8 mouse cellular contexts compared by ENCODE assay signal in the genomic region with DNA sequence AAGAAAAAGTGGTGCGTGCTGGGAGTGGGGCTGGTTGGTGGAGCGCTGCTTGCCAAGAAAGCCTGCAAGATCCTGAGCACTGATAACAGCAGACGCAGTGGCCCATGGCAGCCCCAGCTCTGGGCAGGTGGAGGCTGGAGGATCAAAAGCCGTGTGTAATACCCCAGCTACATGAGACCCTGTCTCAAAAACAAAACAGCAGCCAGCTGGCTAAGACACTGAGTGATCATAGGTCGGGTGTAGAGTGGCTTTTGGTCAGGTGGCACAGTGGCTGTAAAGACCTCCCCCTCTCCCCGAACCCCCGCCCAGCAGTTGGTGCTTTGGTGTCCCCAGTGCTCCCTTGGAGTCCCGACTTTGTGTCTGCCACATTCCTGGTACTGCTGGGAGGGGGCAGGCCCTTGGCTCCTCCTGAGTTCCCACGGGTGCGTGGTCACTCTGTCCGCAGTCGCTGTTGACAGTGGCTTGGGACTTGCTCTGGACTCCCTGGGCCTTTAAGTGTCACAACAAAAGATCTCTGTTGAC. TPM values are rescaled to one million over a fixed set of nuclear protein-coding genes. Genes with fewer than 3 reads are reported as not detected.
A peak's percentile ranks its signal among the peaks of the same experiment; 100 is the strongest.
DNase-seq lines count a peak whose midpoint lies in the region; ATAC-seq and TF ChIP-seq lines count a peak whose summit lies in the region.

No protein-coding gene starts in this region.

- DNase-seq in kidney, adult 2 months: no peak
- no peak for DNase-seq in kidney, postnatal 14 days
- DNase-seq in MEL (ENCODE audit: low read depth, low spot score): peak; percentile 50
- DNase-seq in forebrain, embryonic 11.5 days (ENCODE audit: low spot score): peak; percentile 74
- no peak for DNase-seq in liver, adult 2 months (ENCODE audit: extremely low read depth, low read depth, low spot score)
- peak; percentile 26 to 34 for DNase-seq in spleen, postnatal 36 days (ENCODE audit: low spot score in 2 of 2)
- DNase-seq in cerebellum, adult 11-12 months: no peak
- DNase-seq in left cerebral cortex, postnatal 36 days (ENCODE audit: low spot score in 2 of 2): no peak

- H3K4me1 ChIP-seq in kidney, adult 2 months (ENCODE audit: control insufficient read depth, insufficient read depth, low read length): peaks cover 31% of the 10 kb centered on the region
- H3K4me1 ChIP-seq in MEL (ENCODE audit: control insufficient read depth in 1 of 2, insufficient read depth in 2 of 2, low read length in 2 of 2): peaks cover 0 to 21% of the 10 kb centered on the region in 2 experiments; a peak in 3 of 4 replicates
- peaks cover 14% of the 10 kb centered on the region for H3K4me1 ChIP-seq in forebrain, embryonic 11.5 days (replicated peaks; ENCODE audit: control insufficient read depth, insufficient read depth, low read length)
- peaks cover 42% of the 10 kb centered on the region for H3K4me1 ChIP-seq in liver, adult 2 months (ENCODE audit: control insufficient read depth, insufficient read depth, low read length)

- H3K9ac ChIP-seq in MEL (ENCODE audit: control insufficient read depth, low read depth, low read length, poor library complexity, severe bottlenecking): peak overlapping the region; percentile 57
- H3K9ac ChIP-seq in forebrain, embryonic 11.5 days (ENCODE audit: low read length): 0 out of 2 replicates have a peak overlapping the region, but pooled peaks have one; percentile 1
- peak overlapping the region; percentile 59 for H3K9ac ChIP-seq in liver, adult 2 months (ENCODE audit: low read depth, low read length)

- WGBS in kidney, adult 2 months: 4% methylated on average over 12 of the region's 12 CpGs
- WGBS in forebrain, embryonic 11.5 days: 0% methylated on average over 12 of the region's 12 CpGs
- WGBS in liver, adult 2 months: 2% methylated on average over 12 of the region's 12 CpGs

- peaks cover 6% of the 10 kb centered on the region for H3K79me2 ChIP-seq in MEL (ENCODE audit: control insufficient read depth, insufficient read depth, low read length, poor library complexity)
- H3K79me2 ChIP-seq in liver, adult 2 months (ENCODE audit: control insufficient read depth, insufficient read depth, low read length): peaks cover 43% of the 10 kb centered on the region

- 0 out of 2 replicates have a peak, but pooled peaks cover 2% of the 10 kb centered on the region for H3K36me3 ChIP-seq in kidney, adult 2 months (ENCODE audit: control insufficient read depth, insufficient read depth, low read length)
- H3K36me3 ChIP-seq in MEL (ENCODE audit: control insufficient read depth in 1 of 2, insufficient read depth in 2 of 2, low read length in 2 of 2): peaks cover 0 to 14% of the 10 kb centered on the region in 2 experiments
- no peaks in the 10 kb centered on the region; the same call in 1 of the 2 replicates for H3K36me3 ChIP-seq in forebrain, embryonic 11.5 days (ENCODE audit: control insufficient read depth, insufficient read depth, low read length)
- H3K36me3 ChIP-seq in liver, adult 2 months (ENCODE audit: control insufficient read depth, insufficient read depth, low read length): peaks cover 7% of the 10 kb centered on the region; the same call in 1 of the 2 replicates

- H3K4me3 ChIP-seq in kidney, adult 2 months (ENCODE audit: insufficient read depth, low read depth, low read length): peak overlapping the region; percentile 36
- H3K4me3 ChIP-seq in MEL (ENCODE audit: control insufficient read depth in 1 of 2, insufficient read depth in 1 of 2, low read depth in 2 of 2, low read length in 2 of 2): peak overlapping the region; percentile 33 to 44; a peak in 3 of 4 replicates
- peak overlapping the region; percentile 28; the same call in 1 of the 2 replicates for H3K4me3 ChIP-seq in forebrain, embryonic 11.5 days (ENCODE audit: low read depth, low read length)
- peak overlapping the region; percentile 47; the same call in 1 of the 2 replicates for H3K4me3 ChIP-seq in liver, adult 2 months (ENCODE audit: insufficient read depth, low read depth, low read length)

- TF ChIP-seq EP300 in MEL (IDR thresholded peaks at IDR 0.05; ENCODE audit: low read depth in 1 of 2, low read length in 2 of 2): no peak

- no peak for TF ChIP-seq CTCF in kidney, adult 2 months (conservative IDR thresholded peaks at IDR 0.05; ENCODE audit: insufficient read depth, insufficient read length, low read depth, low read length)
- TF ChIP-seq CTCF in MEL (IDR thresholded peaks at IDR 0.05 in 2 of 3, conservative IDR thresholded peaks at IDR 0.05 in 1 of 3; ENCODE audit: control insufficient read depth in 1 of 3, insufficient read depth in 1 of 3, low read depth in 2 of 3, low read length in 3 of 3, poor library complexity in 1 of 3, severe bottlenecking in 1 of 3): no peak
- TF ChIP-seq CTCF in liver, adult 2 months (IDR thresholded peaks at IDR 0.05; ENCODE audit: low read depth, low read length): no peak

- TF ChIP-seq POLR2A in kidney, adult 2 months (IDR thresholded peaks at IDR 0.05; ENCODE audit: low read depth, low read length): no peak
- no peak for TF ChIP-seq POLR2A in MEL (IDR thresholded peaks at IDR 0.05; ENCODE audit: control insufficient read depth in 1 of 2, insufficient read depth in 1 of 2, low read depth in 1 of 2, low read length in 2 of 2, poor library complexity in 1 of 2)
- no peak for TF ChIP-seq POLR2A in liver, adult 2 months (IDR thresholded peaks at IDR 0.05; ENCODE audit: extremely low read depth, insufficient read depth, low read length)

- TF ChIP-seq RAD21 in MEL (IDR thresholded peaks at IDR 0.05; ENCODE audit: low read depth, low read length): no peak

- ATAC-seq in forebrain, embryonic 11.5 days (replicated peaks; ENCODE audit: low FRiP score): peak; percentile 58

- H3K9me3 ChIP-seq in MEL (replicated peaks; ENCODE audit: insufficient read depth, low read length): no peaks in the 10 kb centered on the region
- H3K9me3 ChIP-seq in forebrain, embryonic 11.5 days (ENCODE audit: control insufficient read depth, low read length): no peaks in the 10 kb centered on the region

- H3K27ac ChIP-seq in kidney, adult 2 months (ENCODE audit: insufficient read depth, low read depth, low read length): peak overlapping the region; percentile 88
- H3K27ac ChIP-seq in MEL (ENCODE audit: control insufficient read depth, low read depth, low read length): peak overlapping the region; percentile 49
- peak overlapping the region; percentile 13; the same call in 1 of the 2 replicates for H3K27ac ChIP-seq in forebrain, embryonic 11.5 days (ENCODE audit: low read depth, low read length)
- H3K27ac ChIP-seq in liver, adult 2 months (replicated peaks; ENCODE audit: insufficient read depth, low read depth, low read length): peak overlapping the region; percentile 83

- peak overlapping the region; percentile 53 for H3K4me2 ChIP-seq in forebrain, embryonic 11.5 days (ENCODE audit: low read depth, low read length, severe bottlenecking)

- intact Hi-C loops in left cerebral cortex, postnatal 36 days (cut with DNase I): loop anchor here (10.0 kb wide), 1 partner anchor 1595 kb away; no protein-coding TSS in a partner anchor

- no peaks in the 10 kb centered on the region for H3K27me3 ChIP-seq in kidney, adult 2 months (replicated peaks; ENCODE audit: control insufficient read depth, insufficient read depth, low read length)
- H3K27me3 ChIP-seq in MEL (ENCODE audit: control insufficient read depth in 1 of 2, insufficient read depth in 2 of 2, low read length in 2 of 2): no peaks in the 10 kb centered on the region
- no peaks in the 10 kb centered on the region for H3K27me3 ChIP-seq in forebrain, embryonic 11.5 days (ENCODE audit: control insufficient read depth, insufficient read depth, low read length)
- no peaks in the 10 kb centered on the region for H3K27me3 ChIP-seq in liver, adult 2 months (ENCODE audit: control insufficient read depth, insufficient read depth, low read length)

TF ChIP-seq in MEL, 35 proteins besides CTCF, POLR2A, EP300 and RAD21:
- TF ChIP-seq GATA1 (IDR thresholded peaks at IDR 0.05; ENCODE audit: low read depth, low read length) (peak; percentile 66), ZKSCAN1 (IDR thresholded peaks at IDR 0.05; ENCODE audit: low read depth, low read length) (no peak)

RNA-seq across cellular contexts. Expression of a gene that starts 23.8 kb away (rescaled TPM):
- polyA plus RNA-seq in kidney, adult 2 months (2012; rRNA removed): 37.4 and 45.6 TPM in 2 replicates
- total RNA-seq in MEL (2012; rRNA removed): 4.4 and 5.1 TPM in 2 replicates
- 10 to 100 TPM in 1 of 2 experiments, not detected in 1; 13.5 TPM for polyA plus RNA-seq in MEL (2012; ENCODE audit: insufficient read depth in 1 of 2, insufficient read length in 2 of 2, low read depth in 1 of 2, low replicate concordance in 2 of 2, missing spikeins in 1 of 2)
- 12.8 and 13.1 TPM in 2 replicates for polyA plus RNA-seq in forebrain, embryonic 11.5 days (2014; fragmentation: Nextera tagmentation; extraction: Ambion mirVana)
- total RNA-seq in liver, adult 2 months (2014; rRNA removed): 3.6 and 6.9 TPM in 2 replicates
- 23.3 and 24.9 TPM in 2 replicates for polyA plus RNA-seq in liver, adult 2 months (2012; rRNA removed)
- 10 to 100 TPM; 21.4 to 22.4 TPM for total RNA-seq in left cerebral cortex, postnatal 36 days (2021)

RNA-seq across cellular contexts. Expression of a gene that starts 38.7 kb away (rescaled TPM):
- polyA plus RNA-seq in kidney, adult 2 months (2012; rRNA removed): 11.6 and 12.4 TPM in 2 replicates
- 8.2 and 9.1 TPM in 2 replicates for total RNA-seq in MEL (2012; rRNA removed)
- polyA plus RNA-seq in MEL (2012; ENCODE audit: insufficient read depth in 1 of 2, insufficient read length in 2 of 2, low read depth in 1 of 2, low replicate concordance in 2 of 2, missing spikeins in 1 of 2): 10 to 100 TPM in 1 of 2 experiments, not detected in 1; 20.2 TPM
- 5.0 and 6.1 TPM in 2 replicates for polyA plus RNA-seq in forebrain, embryonic 11.5 days (2014; fragmentation: Nextera tagmentation; extraction: Ambion mirVana)
- total RNA-seq in liver, adult 2 months (2014; rRNA removed): 3.0 and 5.0 TPM in 2 replicates
- 7.2 and 7.6 TPM in 2 replicates for polyA plus RNA-seq in liver, adult 2 months (2012; rRNA removed)
- total RNA-seq in left cerebral cortex, postnatal 36 days (2021): 10 to 100 TPM; 42.4 to 42.5 TPM

Comparison
In these comparisons a context has a peak if more than half of its experiments do, and no peak if none do; other contexts are left out.
1. DNase-seq: peak in MEL (single experiment), forebrain, embryonic 11.5 days (single experiment) and spleen, postnatal 36 days (2 of 2); none in kidney, adult 2 months (single experiment), kidney, postnatal 14 days (single experiment), liver, adult 2 months (single experiment), cerebellum, adult 11-12 months (single experiment) and left cerebral cortex, postnatal 36 days (0 of 2).
2. H3K27ac ChIP-seq: peak in every context shown above with its lines; median percentile 88 in kidney, adult 2 months; 83 in liver, adult 2 months; 49 in MEL; 13 in forebrain, embryonic 11.5 days.
3. H3K9ac ChIP-seq: peak in every context shown above with its lines; median percentile 59 in liver, adult 2 months; 57 in MEL; 1 in forebrain, embryonic 11.5 days.
4. Peak in every context shown above with its lines, with median percentiles within 50 percentile points of each other: H3K4me3 ChIP-seq.